Mouse (Mus musculus): ENCODE results near the gene Btbd2.
A peak's percentile ranks its signal among the peaks of the same experiment; 100 is the strongest.
"Not testable (repeated sequence)": the region's sequence is repeated elsewhere in the genome, so short reads cannot be mapped to it uniquely, and the experiment has no call there.

Gene Btbd2

GRCm38 (mm10) chr10:80669737-80670485 lies 13.0 kb upstream of the Btbd2 start:
- no peak for DNase-seq (ENCODE audit: low spot score in 2 of 2)

- no peak for DNase-seq (ENCODE audit: low spot score in 2 of 2)
Measured at GRCm38 (mm10) chr10:80669018-80669417, 12.1 kb upstream of the Btbd2 start.

- no peak for DNase-seq (ENCODE audit: low spot score in 2 of 2)
Measured at GRCm38 (mm10) chr10:80668614-80669013, 11.7 kb upstream of the Btbd2 start.

GRCm38 (mm10) chr10:80666837-80667412 lies 10.1 kb upstream of the Btbd2 start:
- DNase-seq (ENCODE audit: low spot score in 2 of 2): no peak

GRCm38 (mm10) chr10:80665981-80666733 lies 9.3 kb upstream of the Btbd2 start:
- DNase-seq (ENCODE audit: low spot score in 2 of 2): no peak

- no peak for DNase-seq (ENCODE audit: low spot score in 2 of 2)
Measured at GRCm38 (mm10) chr10:80665459-80665858, 8.6 kb upstream of the Btbd2 start.

- no peak for DNase-seq (ENCODE audit: low spot score in 2 of 2)
Measured at GRCm38 (mm10) chr10:80665016-80665380, 8.1 kb upstream of the Btbd2 start.

- no peak for DNase-seq (ENCODE audit: low spot score in 2 of 2)
Measured at GRCm38 (mm10) chr10:80664197-80665015, 7.5 kb upstream of the Btbd2 start.

- no peak for DNase-seq (ENCODE audit: low spot score in 2 of 2)
Measured at GRCm38 (mm10) chr10:80663485-80664196, 6.8 kb upstream of the Btbd2 start.

- no peak for DNase-seq (ENCODE audit: low spot score in 2 of 2)
Measured at GRCm38 (mm10) chr10:80661149-80661548, 4.3 kb upstream of the Btbd2 start.

- DNase-seq (ENCODE audit: low spot score in 2 of 2): peak in 1 of 2 experiments; percentile 63
Measured at GRCm38 (mm10) chr10:80659213-80659612, 2.3 kb upstream of the Btbd2 start.

- no peak for DNase-seq (ENCODE audit: low spot score in 2 of 2)
Measured at GRCm38 (mm10) chr10:80658841-80659202, 2.0 kb upstream of the Btbd2 start.

GRCm38 (mm10) chr10:80658194-80658840 lies 1.4 kb upstream of the Btbd2 start:
- no peak for DNase-seq (ENCODE audit: low spot score in 2 of 2)

GRCm38 (mm10) chr10:80656130-80656862 lies 575 bp downstream of the Btbd2 start:
- peak; percentile 94 for DNase-seq (ENCODE audit: low spot score in 2 of 2)

GRCm38 (mm10) chr10:80655406-80656129 lies 1.3 kb downstream of the Btbd2 start:
- DNase-seq (ENCODE audit: low spot score in 2 of 2): no peak

- no peak for DNase-seq (ENCODE audit: low spot score in 2 of 2)
Measured at GRCm38 (mm10) chr10:80654866-80655265, 2.0 kb downstream of the Btbd2 start.

GRCm38 (mm10) chr10:80653156-80653720 lies 3.6 kb downstream of the Btbd2 start:
- DNase-seq (ENCODE audit: low spot score in 2 of 2): no peak

GRCm38 (mm10) chr10:80650392-80650791 lies 6.5 kb downstream of the Btbd2 start:
- DNase-seq (ENCODE audit: low spot score in 2 of 2): no peak

- DNase-seq (ENCODE audit: low spot score in 2 of 2): not testable (repeated sequence)
Measured at GRCm38 (mm10) chr10:80649910-80650309, 7.0 kb downstream of the Btbd2 start.

Measured in frontal cortex, postnatal 10 days (tissue).